Mouse (Mus musculus) bone marrow, adult 2 months (tissue): ENCODE measurements around the gene Olfml1.
A peak's percentile ranks its signal among the peaks of the same experiment; 100 is the strongest.

ENCODE experiments used
- CTCF ChIP-seq: fragments of 200-500 bp; IDR thresholded peaks from 2 replicates; pipeline ENCODE4 v1.5.1; 2011; ENCODE audit warnings: low read length, control low read depth; ENCODE audit not compliant: control insufficient read depth, insufficient read depth
- POLR2A ChIP-seq: fragments of 200-500 bp; IDR thresholded peaks from 2 replicates; pipeline ENCODE4 v1.6.1; 2011; ENCODE audit warnings: low read depth, mild to moderate bottlenecking, control low read depth, low read length, borderline replicate concordance; ENCODE audit not compliant: control insufficient read depth

DNA sequence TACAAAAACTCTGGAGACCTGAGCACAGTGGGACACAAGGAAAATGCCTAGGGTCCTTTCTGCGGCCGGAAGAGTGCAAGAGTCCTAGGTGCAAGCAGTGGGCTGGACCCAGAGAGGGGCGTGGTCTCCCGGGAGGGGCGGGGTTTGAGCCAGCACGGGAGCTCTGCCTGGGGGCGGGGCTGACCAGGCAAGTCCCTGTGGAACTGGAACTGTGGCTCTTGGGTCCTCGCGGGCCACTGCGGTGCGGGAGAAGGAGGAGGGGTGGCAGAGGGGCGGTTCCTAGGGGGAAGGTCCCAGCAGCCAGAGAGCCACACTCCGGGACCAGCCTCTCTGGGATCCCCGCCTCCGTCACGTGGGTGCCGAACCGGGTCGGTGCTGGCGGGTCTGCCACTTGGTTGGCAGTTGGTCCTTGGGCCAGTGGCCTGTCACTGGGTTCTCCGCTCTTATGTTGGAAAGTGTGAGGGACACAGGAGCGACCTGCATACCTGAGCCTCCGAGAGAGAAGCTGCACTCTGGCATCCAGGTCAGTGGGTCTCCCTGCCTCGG lies 27.7 kb downstream of the Olfml1 start, which contains the start of gene Ppfibp2:
- no peak for TF ChIP-seq CTCF
- TF ChIP-seq POLR2A = peak; percentile 42; the same call in 1 of the 2 replicates
